21 mouse cellular contexts compared by ENCODE assay signal in the genomic region with DNA sequence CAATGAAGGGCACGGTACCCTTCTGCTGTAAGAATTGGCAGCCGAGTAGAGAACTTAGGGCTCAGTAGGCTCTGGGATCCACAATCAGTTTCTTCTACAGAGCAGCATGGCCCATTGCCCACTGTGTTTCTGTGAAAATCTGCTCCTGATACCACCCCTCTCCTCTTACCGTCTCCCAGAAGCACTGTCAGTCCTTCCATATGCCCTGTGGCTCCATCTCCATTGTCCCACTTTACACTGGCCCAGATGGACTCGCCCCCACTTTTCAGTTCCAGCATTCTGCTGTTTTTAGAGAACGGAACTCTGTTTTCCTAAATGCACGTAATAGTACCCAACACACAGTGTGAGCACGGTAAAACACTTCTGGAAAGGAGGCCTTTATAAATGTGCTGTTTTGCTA.
DNase-seq lines count a peak whose midpoint lies in the region; ATAC-seq lines count a peak whose summit lies in the region.
"Had no signal": no experiment of that assay in that cellular context is flagged by ENCODE, and none has a peak within 500 bp of the region (broad histone marks: within the 10 kb centered on the region; RNA-seq: fewer than 3 reads in every experiment).

No protein-coding gene starts in this region.

- H3K9ac ChIP-seq in hindbrain, embryonic 13.5 days = no peak overlapping the region
- H3K9ac ChIP-seq: embryonic facial prominence, embryonic 12.5 days; midbrain, embryonic 12.5 days; neural tube, embryonic 12.5 days had no signal

- H3K4me3 ChIP-seq in hindbrain, embryonic 13.5 days = no peak overlapping the region
- H3K4me3 ChIP-seq: embryonic facial prominence, embryonic 12.5 days; erythroblast, embryonic 14.5 days; heart, embryonic 10.5 days; hindbrain, embryonic 10.5 days; midbrain, embryonic 12.5 days; neural tube, embryonic 12.5 days had no signal

- intact Hi-C loops in left cerebral cortex, postnatal 14 days (cut with DNase I) = loop anchor here (2.0 kb wide), 1 partner anchor 57 kb away; no protein-coding TSS in a partner anchor
- intact Hi-C loops in left cerebral cortex, postnatal 25 days (cut with DNase I) = no loop called here

- peak; percentile 78 for ATAC-seq in frontal cortex, adult (ENCODE audit: low TSS enrichment)
- no peak for ATAC-seq in hindbrain, embryonic 13.5 days (ENCODE audit: low FRiP score)
- ATAC-seq: lung, postnatal 0 days had no signal

- no peak overlapping the region for H3K4me2 ChIP-seq in hindbrain, embryonic 13.5 days
- H3K4me2 ChIP-seq: embryonic facial prominence, embryonic 12.5 days; midbrain, embryonic 12.5 days; neural tube, embryonic 12.5 days had no signal

- peaks cover 4% of the 10 kb centered on the region for H3K4me1 ChIP-seq in hindbrain, embryonic 13.5 days (replicated peaks)
- H3K4me1 ChIP-seq: neural tube, embryonic 12.5 days had no signal

- no peak overlapping the region for H3K27ac ChIP-seq in hindbrain, embryonic 13.5 days
- H3K27ac ChIP-seq: embryonic facial prominence, embryonic 12.5 days; heart, embryonic 10.5 days; hindbrain, embryonic 10.5 days; midbrain, embryonic 12.5 days; neural tube, embryonic 12.5 days had no signal

- no peaks in the 10 kb centered on the region for H3K36me3 ChIP-seq in hindbrain, embryonic 13.5 days
- H3K36me3 ChIP-seq: embryonic facial prominence, embryonic 12.5 days; heart, embryonic 10.5 days; hindbrain, embryonic 10.5 days; midbrain, embryonic 12.5 days; neural tube, embryonic 12.5 days had no signal

- H3K9me3 ChIP-seq in hindbrain, embryonic 13.5 days = no peaks in the 10 kb centered on the region
- H3K9me3 ChIP-seq: embryonic facial prominence, embryonic 12.5 days; heart, embryonic 10.5 days; hindbrain, embryonic 10.5 days; midbrain, embryonic 12.5 days; neural tube, embryonic 12.5 days had no signal

- no peak for DNase-seq in frontal cortex, postnatal 25 days (ENCODE audit: low spot score in 2 of 2)
- DNase-seq in left cerebral cortex, postnatal 14 days (ENCODE audit: low spot score in 2 of 2) = peak; percentile 14 to 29
- no peak for DNase-seq in left cerebral cortex, adult 11 months (ENCODE audit: low spot score)
- peak; percentile 23 to 82 for DNase-seq in left cerebral cortex, postnatal 25 days (ENCODE audit: low spot score in 2 of 2)
- peak; percentile 39 to 54 for DNase-seq in right cerebral cortex, postnatal 36 days (ENCODE audit: low spot score in 2 of 2)
- DNase-seq in adrenal gland, postnatal 10 days = no peak
- DNase-seq: cerebellum, adult 9-11 months; gastrocnemius, postnatal 25 days; kidney, adult 18-20 months; kidney, postnatal 14 days; liver; thymus, postnatal 25 days had no signal

- no peaks in the 10 kb centered on the region for H3K27me3 ChIP-seq in hindbrain, embryonic 13.5 days
- H3K27me3 ChIP-seq: embryonic facial prominence, embryonic 12.5 days; midbrain, embryonic 12.5 days had no signal

- WGBS in hindbrain, embryonic 13.5 days = 89% methylated on average over 7 of the region's 7 CpGs

Comparison
In these comparisons a context has a peak if more than half of its experiments do, and no peak if none do; other contexts are left out.
1. DNase-seq: peak in left cerebral cortex, postnatal 14 days (2 of 2), left cerebral cortex, postnatal 25 days (2 of 2) and right cerebral cortex, postnatal 36 days (2 of 2); none in frontal cortex, postnatal 25 days (0 of 2), left cerebral cortex, adult 11 months (single experiment) and adrenal gland, postnatal 10 days (single experiment).